Mouse (Mus musculus) lung, adult 2 months (tissue): ENCODE data around the gene Lyst.
"Not testable (repeated sequence)": the region's sequence is repeated elsewhere in the genome, so short reads cannot be mapped to it uniquely, and the experiment has no call there.

Experiments used
- CTCF ChIP-seq: fragments of 200-500 bp; IDR thresholded peaks from 2 replicates; pipeline ENCODE4 v1.5.1; 2011; ENCODE audit warnings: mild to moderate bottlenecking, low read length, control low read depth; ENCODE audit not compliant: insufficient read depth
- POLR2A ChIP-seq: fragments of 200-500 bp; IDR thresholded peaks from 2 replicates; pipeline ENCODE4 v1.6.1; 2011; ENCODE audit warnings: low read depth, mild to moderate bottlenecking, control low read depth, low read length, borderline replicate concordance; ENCODE audit errors: extremely low read depth

DNA sequence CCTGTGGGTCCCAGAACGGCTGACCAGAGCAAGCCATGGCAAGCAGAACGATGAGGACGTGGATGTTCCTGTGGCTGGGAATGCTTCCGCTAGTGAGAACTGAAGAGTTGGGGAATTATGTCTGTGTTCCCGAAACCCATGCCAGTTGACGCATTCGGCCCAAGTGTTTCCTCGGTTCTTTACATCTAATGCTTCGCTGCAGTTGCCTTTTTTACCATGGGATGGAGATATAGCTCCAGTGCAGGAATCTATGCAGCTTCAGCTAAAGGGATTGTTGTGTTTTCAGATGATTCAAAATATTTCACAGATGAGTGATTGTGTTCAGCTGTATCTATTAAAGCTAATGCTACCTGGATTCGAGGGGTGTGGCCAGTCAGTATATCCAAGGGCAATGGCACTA lies 47.1 kb upstream of the Lyst start:
- not testable (repeated sequence) for TF ChIP-seq CTCF, POLR2A
